Mouse (Mus musculus): Measurements from ENCODE around the gene Reep1.

DNA sequence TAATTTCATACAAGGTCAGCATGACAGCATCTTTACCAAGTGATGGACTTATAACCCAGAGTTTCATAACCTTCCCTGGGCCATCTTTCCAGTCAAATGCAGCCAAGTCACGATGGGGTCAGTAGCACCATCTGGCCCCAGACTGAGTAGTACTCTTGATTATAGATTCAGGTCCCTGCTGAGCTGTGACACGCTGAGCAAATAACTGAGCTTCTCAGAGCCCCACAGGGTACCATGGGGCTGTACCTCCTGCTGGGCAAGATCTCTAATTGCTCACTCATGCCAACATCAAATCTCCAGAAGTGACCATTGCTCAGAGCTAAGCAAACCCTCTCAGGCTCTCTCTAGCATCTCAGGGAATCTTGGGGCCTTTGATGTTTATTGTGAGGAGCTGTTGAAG, 15.6 kb downstream of the Reep1 start:
- TF ChIP-seq CTCF (IDR thresholded peaks at IDR 0.05; ENCODE audit: borderline replicate concordance, insufficient read depth, low read depth, low read length) (no peak), POLR2A (IDR thresholded peaks at IDR 0.05; ENCODE audit: borderline replicate concordance, insufficient read depth, low read length) (no peak)

Data from cerebellum, adult 2 months (tissue).